Mouse (Mus musculus) kidney, postnatal 25 days (tissue): Measurements from ENCODE around the gene E2f7.
A peak's percentile ranks its signal among the peaks of the same experiment; 100 is the strongest.

Source experiments
- DNase-seq, 2 experiments: peaks; one replicate each; pipeline ENCODE4 v3.0.0; 2021; ENCODE audit warnings: mixed read lengths in 2 of 2

E2f7 gene

GRCm38 (mm10) chr10:110781772-110782171, 36.5 kb downstream of the E2f7 start:
- DNase-seq: no peak

- peak in 1 of 2 experiments; percentile 33 for DNase-seq
Observed at GRCm38 (mm10) chr10:110782655-110783054, 37.4 kb downstream of the E2f7 start.

- DNase-seq: no peak
Observed at GRCm38 (mm10) chr10:110788049-110788752, 43.0 kb downstream of the E2f7 start.

GRCm38 (mm10) chr10:110789683-110790082, 44.4 kb downstream of the E2f7 start:
- DNase-seq: no peak

- no peak for DNase-seq
Observed at GRCm38 (mm10) chr10:110793150-110793787, 48.0 kb downstream of the E2f7 start.

- DNase-seq: peak in 1 of 2 experiments; percentile 59
Observed at GRCm38 (mm10) chr10:110794564-110795205, 49.4 kb downstream of the E2f7 start.

- no peak for DNase-seq
Observed at GRCm38 (mm10) chr10:110795206-110795796, 50.1 kb downstream of the E2f7 start.

- no peak for DNase-seq
Observed at GRCm38 (mm10) chr10:110801296-110801695, 56.1 kb downstream of the E2f7 start.

GRCm38 (mm10) chr10:110804279-110805024, 59.2 kb downstream of the E2f7 start:
- DNase-seq: no peak

GRCm38 (mm10) chr10:110805025-110805740, 59.9 kb downstream of the E2f7 start:
- peak; percentile 54 to 80 for DNase-seq

- no peak for DNase-seq
Observed at GRCm38 (mm10) chr10:110806471-110806870, 61.2 kb downstream of the E2f7 start.

GRCm38 (mm10) chr10:110810528-110810927, 65.3 kb downstream of the E2f7 start:
- DNase-seq: no peak

- DNase-seq: no peak
Observed at GRCm38 (mm10) chr10:110811209-110811861, 66.1 kb downstream of the E2f7 start.

- DNase-seq: peak in 1 of 2 experiments; percentile 25
Observed at GRCm38 (mm10) chr10:110811862-110812225, 66.6 kb downstream of the E2f7 start.

GRCm38 (mm10) chr10:110821139-110821538, 75.9 kb downstream of the E2f7 start:
- no peak for DNase-seq

GRCm38 (mm10) chr10:110821692-110822091, 76.5 kb downstream of the E2f7 start:
- no peak for DNase-seq

- no peak for DNase-seq
Observed at GRCm38 (mm10) chr10:110832336-110832735, 87.1 kb downstream of the E2f7 start.

- no peak for DNase-seq
Observed at GRCm38 (mm10) chr10:110835115-110835806, 90.0 kb downstream of the E2f7 start.
